Mouse (Mus musculus) neural tube, embryonic 12.5 days (tissue): Measurements from ENCODE around the gene Vmn2r6. TPM values are rescaled to one million over a fixed set of nuclear protein-coding genes. Genes with fewer than 3 reads are reported as not detected.
"Not testable (repeated sequence)": the region's sequence is repeated elsewhere in the genome, so short reads cannot be mapped to it uniquely, and the experiment has no call there.

Experiments
- ATAC-seq: fragments of 200-750 bp; cut with Nextera tagmentation; 2 replicates; pipeline ENCODE4 v1.8.0; 2017; ENCODE audit warnings: low read depth, mild to moderate bottlenecking, moderate TSS enrichment, moderate library complexity; ENCODE audit not compliant: low FRiP score
- H3K27ac ChIP-seq: fragments of 300-500 bp; sonication (generic); 2 replicates; pipeline ENCODE4 v1.5.1; 2016
- H3K27me3 ChIP-seq: fragments of 300-500 bp; sonication (generic); replicated peaks from 2 replicates; pipeline ENCODE4 v1.6.1; 2016; ENCODE audit warnings: mild to moderate bottlenecking
- H3K36me3 ChIP-seq: fragments of 300-500 bp; sonication (generic); 2 replicates; pipeline ENCODE4 v1.6.1; 2016; ENCODE audit warnings: mild to moderate bottlenecking
- H3K4me1 ChIP-seq: fragments of 300-500 bp; sonication (generic); 2 replicates; pipeline ENCODE4 v1.6.1; 2016
- H3K4me2 ChIP-seq: fragments of 300-500 bp; sonication (generic); replicated peaks from 2 replicates; pipeline ENCODE4 v1.6.1; 2016; ENCODE audit warnings: mild to moderate bottlenecking
- H3K4me3 ChIP-seq: fragments of 300-500 bp; sonication (generic); 2 replicates; pipeline ENCODE4 v1.5.1; 2016
- H3K9ac ChIP-seq: fragments of 300-500 bp; sonication (generic); 2 replicates; pipeline ENCODE4 v1.6.1; 2016; ENCODE audit warnings: mild to moderate bottlenecking
- H3K9me3 ChIP-seq: fragments of 300-500 bp; sonication (generic); 2 replicates; pipeline ENCODE4 v1.6.1; 2016; ENCODE audit warnings: mild to moderate bottlenecking
- WGBS: fragments of 180-500 bp; shearing (Covaris S2); methylation state at CpG from one replicate; pipeline ENCODE4 v1.1.7; 2016; 5-methylcytosine and 5-hydroxymethylcytosine counted together
- polyA plus RNA-seq: library from polyadenylated mRNA; unstranded; fragments of >200 nt; fragmentation: Nextera tagmentation; extraction: Ambion mirVana; gene quantifications from 2 replicates; pipeline ENCODE4 v1.2.1, GENCODE M21; 2016

Vmn2r6 gene
- not detected in 2 replicates for polyA plus RNA-seq

- not testable (repeated sequence) for H3K27me3 ChIP-seq, H3K36me3 ChIP-seq, H3K9ac ChIP-seq, ATAC-seq, H3K4me2 ChIP-seq, H3K4me3 ChIP-seq, H3K4me1 ChIP-seq, H3K27ac ChIP-seq, H3K9me3 ChIP-seq
- WGBS, result 90% methylated on average over 2 of the region's 2 CpGs
These were observed at the start of gene Vmn2r6 for GRCm38 (mm10) chr3:64565730-64566129. Gene Vmn2r6 (minus strand): TSS chr3:64565830.

- Histone ChIP-seq H3K4me1 (no peaks in the 10 kb centered on the region), H3K9me3 (no peaks in the 10 kb centered on the region; the same call in 1 of the 2 replicates), H3K4me2 (no peak overlapping the region), H3K27me3 (no peaks in the 10 kb centered on the region), H3K9ac (no peak overlapping the region), H3K27ac (no peak overlapping the region), H3K4me3 (no peak overlapping the region), H3K36me3 (no peaks in the 10 kb centered on the region)
- ATAC-seq, result no peak
- 71% methylated on average over 9 of the region's 9 CpGs for WGBS
These were observed 22.0 kb upstream of the Vmn2r6 start for GRCm38 (mm10) chr3:64587618-64588017.

GRCm38 (mm10) chr3:64568793-64569192 is 3.2 kb upstream of the Vmn2r6 start:
- not testable (repeated sequence) for H3K4me3 ChIP-seq, H3K9ac ChIP-seq, H3K9me3 ChIP-seq, ATAC-seq, H3K4me2 ChIP-seq, H3K4me1 ChIP-seq, H3K27me3 ChIP-seq, H3K27ac ChIP-seq, H3K36me3 ChIP-seq
- WGBS, result 63% methylated on average over 2 of the region's 2 CpGs

GRCm38 (mm10) chr3:64523585-64523984 is 42.0 kb downstream of the Vmn2r6 start:
- WGBS, result 86% methylated on average over 1 of the region's 1 CpGs
- not testable (repeated sequence) for ATAC-seq, H3K9me3 ChIP-seq, H3K36me3 ChIP-seq, H3K27ac ChIP-seq, H3K4me2 ChIP-seq, H3K4me3 ChIP-seq, H3K27me3 ChIP-seq, H3K9ac ChIP-seq, H3K4me1 ChIP-seq

DNA sequence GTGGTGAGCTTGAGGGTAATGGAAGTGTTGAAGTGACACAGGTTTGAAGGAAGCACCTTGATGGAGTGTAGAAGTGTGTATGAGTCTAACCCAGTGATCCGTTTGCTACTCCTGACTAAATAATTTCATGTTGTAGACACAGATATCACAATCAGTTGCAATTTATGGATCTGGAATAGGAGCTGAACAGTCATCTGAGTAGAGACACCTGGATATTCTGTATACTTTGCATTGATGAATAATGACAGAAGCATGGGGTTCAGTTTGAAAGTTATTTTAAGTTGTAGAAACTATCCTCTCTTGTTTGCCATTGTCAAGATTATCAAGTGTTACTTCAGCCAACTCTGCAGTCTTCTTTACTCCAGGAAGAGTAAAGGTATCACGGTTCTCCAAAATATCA is 55.9 kb downstream of the Vmn2r6 start, which contains the start of gene Vmn2r5:
Gene Vmn2r5, minus strand, starts transcription at position 101 of the 400 bp plus-strand sequence.
- not testable (repeated sequence) for H3K4me1 ChIP-seq, H3K4me2 ChIP-seq, H3K27me3 ChIP-seq, H3K27ac ChIP-seq, H3K4me3 ChIP-seq, H3K9me3 ChIP-seq, H3K36me3 ChIP-seq, H3K9ac ChIP-seq, ATAC-seq
- WGBS, result 90% methylated on average over 1 of the region's 2 CpGs

Other genes starting within 250 kb of the Vmn2r6 start
- gene Vmn2r4, start 150.5 kb downstream of the Vmn2r6 start, polyA plus RNA-seq, result not detected in 2 replicates
- gene Vmn2r5, start 56.0 kb downstream of the Vmn2r6 start, polyA plus RNA-seq, result not detected in 2 replicates